In genomic region chr7:46838104-46838671, GRCm38 (mm10) we compare ENCODE assay signal across 8 mouse cellular contexts. TPM values are rescaled to one million over a fixed set of nuclear protein-coding genes. Genes with fewer than 3 reads are reported as not detected.
DNase-seq lines count a peak whose midpoint lies in the region; ATAC-seq and TF ChIP-seq lines count a peak whose summit lies in the region.

No protein-coding gene starts in this region.

- no peak; the same call in 1 of the 2 replicates for TF ChIP-seq POLR2A in thymus, adult 2 months (IDR thresholded peaks at IDR 0.05; ENCODE audit: control insufficient read depth, extremely low read depth, insufficient read depth, low read length, poor library complexity)

- H3K27me3 ChIP-seq in thymus, adult 2 months (ENCODE audit: control insufficient read depth, insufficient read depth, low read length), result no peaks in the 10 kb centered on the region
- no peaks in the 10 kb centered on the region for H3K27me3 ChIP-seq in embryonic facial prominence, embryonic 15.5 days
- no peaks in the 10 kb centered on the region; the same call in 1 of the 2 replicates for H3K27me3 ChIP-seq in heart, embryonic 16.5 days (ENCODE audit: control insufficient read depth, insufficient read depth, low read length)
- no peaks in the 10 kb centered on the region for H3K27me3 ChIP-seq in kidney, embryonic 16.5 days (ENCODE audit: insufficient read depth, low read length)
- H3K27me3 ChIP-seq in lung, embryonic 16.5 days (ENCODE audit: control insufficient read depth, insufficient read depth, low read depth, low read length), result no peaks in the 10 kb centered on the region

- 7% methylated on average over 9 of the region's 9 CpGs for whole genome bisulfite sequencing in thymus, adult 2 months
- WGBS in embryonic facial prominence, embryonic 15.5 days, result under 1% methylated on average over 9 of the region's 9 CpGs
- WGBS in heart, embryonic 16.5 days, result 7% methylated on average over 9 of the region's 9 CpGs
- WGBS in kidney, embryonic 16.5 days, result under 1% methylated on average over 9 of the region's 9 CpGs
- WGBS in lung, embryonic 16.5 days, result 2% methylated on average over 8 of the region's 9 CpGs

- H3K4me3 ChIP-seq in thymus, adult 2 months (ENCODE audit: control insufficient read depth, insufficient read depth, low read length), result no peak overlapping the region
- H3K4me3 ChIP-seq in embryonic facial prominence, embryonic 15.5 days (replicated peaks), result peak overlapping the region; percentile 13; the same call in 1 of the 2 replicates
- H3K4me3 ChIP-seq in heart, embryonic 16.5 days (ENCODE audit: low read length), result no peak overlapping the region
- no peak overlapping the region for H3K4me3 ChIP-seq in kidney, embryonic 16.5 days (ENCODE audit: low read length)
- no peak overlapping the region for H3K4me3 ChIP-seq in lung, embryonic 16.5 days (ENCODE audit: low read length)

- H3K4me2 ChIP-seq in embryonic facial prominence, embryonic 15.5 days (replicated peaks), result peak overlapping the region; percentile 32
- peak overlapping the region; percentile 32 for H3K4me2 ChIP-seq in heart, embryonic 16.5 days (ENCODE audit: low read depth, low read length)
- H3K4me2 ChIP-seq in kidney, embryonic 16.5 days (replicated peaks; ENCODE audit: low read depth, low read length), result peak overlapping the region; percentile 43
- H3K4me2 ChIP-seq in lung, embryonic 16.5 days (ENCODE audit: low read depth, low read length), result peak overlapping the region; percentile 42

- H3K9me3 ChIP-seq in embryonic facial prominence, embryonic 15.5 days (replicated peaks), result no peaks in the 10 kb centered on the region
- no peaks in the 10 kb centered on the region for H3K9me3 ChIP-seq in heart, embryonic 16.5 days (replicated peaks; ENCODE audit: control insufficient read depth, low read length)
- H3K9me3 ChIP-seq in kidney, embryonic 16.5 days (ENCODE audit: low read length), result no peaks in the 10 kb centered on the region
- no peaks in the 10 kb centered on the region for H3K9me3 ChIP-seq in lung, embryonic 16.5 days (ENCODE audit: control insufficient read depth, low read length)

- no peak for TF ChIP-seq CTCF in thymus, adult 2 months (IDR thresholded peaks at IDR 0.05; ENCODE audit: borderline replicate concordance, control insufficient read depth, extremely low read depth, insufficient read depth, low read length, poor library complexity)

- peak overlapping the region; percentile 80 for H3K27ac ChIP-seq in thymus, adult 2 months (ENCODE audit: control insufficient read depth, insufficient read depth, low read length)
- peak overlapping the region; percentile 91 for H3K27ac ChIP-seq in embryonic facial prominence, embryonic 15.5 days (replicated peaks)
- peak overlapping the region; percentile 78 for H3K27ac ChIP-seq in heart, embryonic 16.5 days (ENCODE audit: low read length)
- H3K27ac ChIP-seq in kidney, embryonic 16.5 days (ENCODE audit: low read length), result peak overlapping the region; percentile 91
- H3K27ac ChIP-seq in lung, embryonic 16.5 days (ENCODE audit: low read length), result peak overlapping the region; percentile 89

- peaks cover 38% of the 10 kb centered on the region for H3K4me1 ChIP-seq in thymus, adult 2 months (replicated peaks; ENCODE audit: control insufficient read depth, insufficient read depth, low read length)
- peaks cover 24% of the 10 kb centered on the region for H3K4me1 ChIP-seq in embryonic facial prominence, embryonic 15.5 days
- H3K4me1 ChIP-seq in heart, embryonic 16.5 days (ENCODE audit: control insufficient read depth, insufficient read depth, low read length), result peaks cover 24% of the 10 kb centered on the region
- peaks cover 39% of the 10 kb centered on the region for H3K4me1 ChIP-seq in kidney, embryonic 16.5 days (ENCODE audit: insufficient read depth, low read length)
- peaks cover 51% of the 10 kb centered on the region for H3K4me1 ChIP-seq in lung, embryonic 16.5 days (replicated peaks; ENCODE audit: control insufficient read depth, insufficient read depth, low read length)

- ATAC-seq in embryonic facial prominence, embryonic 15.5 days (ENCODE audit: insufficient number of reproducible peaks, low FRiP score, low TSS enrichment, low read depth), result peak; percentile 78
- ATAC-seq in heart, embryonic 16.5 days (replicated peaks; ENCODE audit: extremely low read depth, insufficient read depth, low FRiP score), result peak; percentile 74
- ATAC-seq in kidney, embryonic 16.5 days (ENCODE audit: low FRiP score, low TSS enrichment), result peak; percentile 78
- ATAC-seq in lung, embryonic 16.5 days (ENCODE audit: low read depth), result peak; percentile 57
- ATAC-seq in erythroid progenitor cell, adult 5-6 weeks (replicated peaks; ENCODE audit: low FRiP score, poor library complexity, severe bottlenecking), result no peak

- DNase-seq in thymus, adult 2 months, result peak; percentile 34
- DNase-seq in thymus, postnatal 10 days (ENCODE audit: low spot score in 2 of 2), result no peak
- DNase-seq in retina, postnatal 1 day, result peak; percentile 83

- no peak overlapping the region for H3K9ac ChIP-seq in embryonic facial prominence, embryonic 15.5 days
- H3K9ac ChIP-seq in heart, embryonic 16.5 days (ENCODE audit: low read length), result peak overlapping the region; percentile 41; the same call in 1 of the 2 replicates
- H3K9ac ChIP-seq in kidney, embryonic 16.5 days (replicated peaks; ENCODE audit: low read length), result peak overlapping the region; percentile 55
- H3K9ac ChIP-seq in lung, embryonic 16.5 days (ENCODE audit: low read length), result peak overlapping the region; percentile 61

- H3K36me3 ChIP-seq in thymus, adult 2 months (ENCODE audit: control insufficient read depth, insufficient read depth, low read length), result no peaks in the 10 kb centered on the region
- H3K36me3 ChIP-seq in embryonic facial prominence, embryonic 15.5 days, result no peaks in the 10 kb centered on the region
- H3K36me3 ChIP-seq in heart, embryonic 16.5 days (ENCODE audit: control insufficient read depth, insufficient read depth), result no peaks in the 10 kb centered on the region
- no peaks in the 10 kb centered on the region for H3K36me3 ChIP-seq in kidney, embryonic 16.5 days (ENCODE audit: insufficient read depth, low read length)
- no peaks in the 10 kb centered on the region for H3K36me3 ChIP-seq in lung, embryonic 16.5 days (ENCODE audit: control insufficient read depth, insufficient read depth, low read length)

RNA-seq across cellular contexts. Expression of gene Ldha, which starts 3.1 kb away (rescaled TPM):
- polyA plus RNA-seq in thymus, adult 2 months (2012; rRNA removed), result 600 and 660 TPM in 2 replicates
- 1,512 and 1,560 TPM in 2 replicates for polyA plus RNA-seq in embryonic facial prominence, embryonic 15.5 days (2015; fragmentation: Nextera tagmentation; extraction: Ambion mirVana)
- polyA plus RNA-seq in heart, embryonic 16.5 days (2015; fragmentation: Nextera tagmentation; extraction: Ambion mirVana), result 3,218 and 3,386 TPM in 2 replicates
- 1,802 and 1,946 TPM in 2 replicates for polyA plus RNA-seq in kidney, embryonic 16.5 days (2015; fragmentation: Nextera tagmentation; extraction: Ambion mirVana)
- 1,668 and 1,763 TPM in 2 replicates for polyA plus RNA-seq in lung, embryonic 16.5 days (2015; fragmentation: Nextera tagmentation; extraction: Ambion mirVana)
- 72.9 and 85.4 TPM in 2 replicates for total RNA-seq in erythroid progenitor cell, adult 5-6 weeks (2015; ENCODE audit: low replicate concordance)
- 29.2 and 59.4 TPM in 2 replicates for total RNA-seq in erythroid progenitor cell, adult 5-6 weeks (2017; ENCODE audit: low replicate concordance)

RNA-seq across cellular contexts. Expression of gene Ldhc, which starts 22.8 kb away (rescaled TPM):
- polyA plus RNA-seq in thymus, adult 2 months (2012; rRNA removed), result 0.20 TPM in 1 of 2 replicates, not detected in the other
- polyA plus RNA-seq in embryonic facial prominence, embryonic 15.5 days (2015; fragmentation: Nextera tagmentation; extraction: Ambion mirVana), result 0.35 TPM in 1 of 2 replicates, not detected in the other
- not detected in 2 replicates for polyA plus RNA-seq in heart, embryonic 16.5 days (2015; fragmentation: Nextera tagmentation; extraction: Ambion mirVana)
- 0.17 TPM in 1 of 2 replicates, not detected in the other for polyA plus RNA-seq in kidney, embryonic 16.5 days (2015; fragmentation: Nextera tagmentation; extraction: Ambion mirVana)
- polyA plus RNA-seq in lung, embryonic 16.5 days (2015; fragmentation: Nextera tagmentation; extraction: Ambion mirVana), result 0.14 and 0.67 TPM in 2 replicates
- 2.2 TPM in 1 of 2 replicates, not detected in the other for total RNA-seq in erythroid progenitor cell, adult 5-6 weeks (2015; ENCODE audit: low replicate concordance)
- 0.64 TPM in 1 of 2 replicates, not detected in the other for total RNA-seq in erythroid progenitor cell, adult 5-6 weeks (2017; ENCODE audit: low replicate concordance)

RNA-seq across cellular contexts. Expression of gene Gtf2h1, which starts 42.3 kb away (rescaled TPM):
- 13.0 and 14.4 TPM in 2 replicates for polyA plus RNA-seq in thymus, adult 2 months (2012; rRNA removed)
- 47.1 and 48.5 TPM in 2 replicates for polyA plus RNA-seq in embryonic facial prominence, embryonic 15.5 days (2015; fragmentation: Nextera tagmentation; extraction: Ambion mirVana)
- polyA plus RNA-seq in heart, embryonic 16.5 days (2015; fragmentation: Nextera tagmentation; extraction: Ambion mirVana), result 32.2 and 33.3 TPM in 2 replicates
- polyA plus RNA-seq in kidney, embryonic 16.5 days (2015; fragmentation: Nextera tagmentation; extraction: Ambion mirVana), result 45.7 and 50.5 TPM in 2 replicates
- polyA plus RNA-seq in lung, embryonic 16.5 days (2015; fragmentation: Nextera tagmentation; extraction: Ambion mirVana), result 40.6 and 41.7 TPM in 2 replicates
- total RNA-seq in erythroid progenitor cell, adult 5-6 weeks (2015; ENCODE audit: low replicate concordance), result 16.2 and 28.5 TPM in 2 replicates
- 15.2 and 25.9 TPM in 2 replicates for total RNA-seq in erythroid progenitor cell, adult 5-6 weeks (2017; ENCODE audit: low replicate concordance)

RNA-seq across cellular contexts. Expression of gene Hps5, which starts 42.3 kb away (rescaled TPM):
- 21.4 and 22.3 TPM in 2 replicates for polyA plus RNA-seq in thymus, adult 2 months (2012; rRNA removed)
- polyA plus RNA-seq in embryonic facial prominence, embryonic 15.5 days (2015; fragmentation: Nextera tagmentation; extraction: Ambion mirVana), result 21.2 and 23.4 TPM in 2 replicates
- 10.4 and 13.0 TPM in 2 replicates for polyA plus RNA-seq in heart, embryonic 16.5 days (2015; fragmentation: Nextera tagmentation; extraction: Ambion mirVana)
- 30.9 and 34.4 TPM in 2 replicates for polyA plus RNA-seq in kidney, embryonic 16.5 days (2015; fragmentation: Nextera tagmentation; extraction: Ambion mirVana)
- 21.4 and 23.5 TPM in 2 replicates for polyA plus RNA-seq in lung, embryonic 16.5 days (2015; fragmentation: Nextera tagmentation; extraction: Ambion mirVana)
- total RNA-seq in erythroid progenitor cell, adult 5-6 weeks (2015; ENCODE audit: low replicate concordance), result 7.2 and 9.2 TPM in 2 replicates
- total RNA-seq in erythroid progenitor cell, adult 5-6 weeks (2017; ENCODE audit: low replicate concordance), result 19.8 and 29.9 TPM in 2 replicates

Comparison
In these comparisons a context has a peak if more than half of its experiments do, and no peak if none do; other contexts are left out.
1. DNase-seq: peak in thymus, adult 2 months (single experiment) and retina, postnatal 1 day (single experiment); none in thymus, postnatal 10 days (0 of 2).
2. Peak in every context shown above with its lines, with median percentiles within 50 percentile points of each other: H3K27ac ChIP-seq and H3K4me2 ChIP-seq.